Mouse (Mus musculus): ENCODE measurements around the gene Cic.

GRCm38 (mm10) chr7:25285511-25286238 is 18.2 kb downstream of the Cic start:
- TF ChIP-seq EP300 (IDR thresholded peaks at IDR 0.05; ENCODE audit: insufficient read depth, low read depth, low read length) (no peak), CTCF (IDR thresholded peaks at IDR 0.05; ENCODE audit: low read depth, low read length) (no peak)
